Mouse (Mus musculus) 3134 (cell line): Measurements from ENCODE around the gene Faf2.

Source experiments
- DNase-seq: peaks from one replicate; pipeline ENCODE4 v3.0.0-alpha.2; 2011; ENCODE audit warnings: low spot score; ENCODE audit not compliant: insufficient read length; ENCODE audit errors: extremely low read depth

The Faf2 gene

DNA sequence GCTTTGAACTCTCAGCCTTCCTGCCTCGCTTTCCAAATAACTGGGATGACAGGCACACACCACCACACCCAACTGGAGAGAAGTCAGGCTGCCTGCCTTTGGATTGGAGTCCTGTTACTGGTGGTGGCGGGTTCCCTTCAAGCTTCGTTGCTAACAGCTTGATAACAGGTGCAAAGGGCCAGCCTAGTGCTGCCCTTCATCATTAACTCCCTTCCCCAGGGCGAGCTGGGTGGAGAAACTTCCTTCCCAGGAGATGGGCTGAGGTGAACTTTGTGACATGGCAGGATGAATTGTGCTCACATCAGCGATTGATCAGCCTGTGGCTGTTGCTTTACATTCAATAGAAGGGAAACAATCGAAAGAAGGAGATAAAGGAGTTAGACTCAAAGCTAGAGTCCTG is 83.3 kb downstream of the Faf2 start:
- DNase-seq: no peak

- peak; percentile 36 for DNase-seq
These were observed 89.3 kb downstream of the Faf2 start for GRCm38 (mm10) chr13:54710866-54711265.
